Mouse (Mus musculus): Measurements from ENCODE around the gene Epm2aip1. TPM values are rescaled to one million over a fixed set of nuclear protein-coding genes. Genes with fewer than 3 reads are reported as not detected.
A peak's percentile ranks its signal among the peaks of the same experiment; 100 is the strongest.

Epm2aip1 gene
- total and polyA plus RNA-seq, 3 experiments, result 9.3 to 12.2 (median 11.4) TPM

GRCm38 (mm10) chr9:111324881-111325280 is 53.2 kb downstream of the Epm2aip1 start:
- in situ Hi-C loops (cut with MboI; ENCODE audit: low pct_ligation_motif_present, low pct_unique_long_range_greater_than_20kb, low sequenced_read_pairs) (no loop called here), dilution Hi-C loops (cut with MboI; ENCODE audit: extremely low pct_ligation_motif_present, extremely low pct_unique_long_range_greater_than_20kb, low sequenced_read_pairs) (no loop called here)
- Histone ChIP-seq H3K4me2 (ENCODE audit: insufficient read depth, low read depth, poor library complexity, severe bottlenecking) (peak overlapping the region; percentile 36; the same call in 1 of the 2 replicates), H3K36me3 (replicated peaks in 1 of 2; ENCODE audit: control insufficient read depth in 1 of 2, insufficient read depth in 1 of 2, low read length in 1 of 2) (no peaks in the 10 kb centered on the region), H3K4me3 (replicated peaks in 1 of 3; ENCODE audit: low read depth in 2 of 3, low read length in 2 of 3, poor library complexity in 1 of 3) (no peak overlapping the region), H3K9me3 (replicated peaks; ENCODE audit: low read length) (no peaks in the 10 kb centered on the region), H3K27me3 (replicated peaks) (no peaks in the 10 kb centered on the region), H3K9ac (ENCODE audit: insufficient read depth, low read depth) (no peak overlapping the region; the same call in 1 of the 2 replicates), H3K79me2 (replicated peaks; ENCODE audit: control insufficient read depth, extremely low read depth, insufficient read depth, poor library complexity, severe bottlenecking) (no peaks in the 10 kb centered on the region), H3K4me1 (ENCODE audit: control insufficient read depth in 1 of 2, insufficient read depth in 2 of 2) (peaks cover 5 to 25% of the 10 kb centered on the region in 2 experiments), H3K27ac (ENCODE audit: insufficient read depth, low read depth) (no peak overlapping the region)
- TF ChIP-seq HCFC1 (IDR thresholded peaks at IDR 0.05; ENCODE audit: low read depth, low read length) (no peak), IRF4 (IDR thresholded peaks at IDR 0.05; ENCODE audit: low read depth, low read length) (peak; percentile 19; the same call in 1 of the 2 replicates), JUND (conservative IDR thresholded peaks at IDR 0.05; ENCODE audit: low read depth, low read length) (no peak), JUN (IDR thresholded peaks at IDR 0.05; ENCODE audit: insufficient read depth, low read depth, low read length) (peak; percentile 34; the same call in 1 of the 2 replicates), ELF1 (IDR thresholded peaks at IDR 0.05; ENCODE audit: low read depth, low read length) (no peak), MEF2A (IDR thresholded peaks at IDR 0.05; ENCODE audit: borderline replicate concordance, low read depth, low read length) (peak; percentile 91), MAZ (IDR thresholded peaks at IDR 0.05; ENCODE audit: low read depth, low read length) (no peak), EP300 (IDR thresholded peaks at IDR 0.05; ENCODE audit: low read length) (peak; percentile 57; the same call in 1 of the 2 replicates), MXI1 (IDR thresholded peaks at IDR 0.05; ENCODE audit: low read depth, low read length) (no peak)
- peak; percentile 55 for DNase-seq (ENCODE audit: extremely low read depth)

Other genes with a start within 250 kb of the Epm2aip1 start
- gene Ccrl2, start 214.4 kb upstream of the Epm2aip1 start, total RNA-seq (2012; rRNA removed), result 5.2 and 13.0 TPM in 2 replicates
- gene Ccrl2, start 214.4 kb upstream of the Epm2aip1 start, total RNA-seq (2014; rRNA removed), result 7.9 and 9.0 TPM in 2 replicates
- gene Ccrl2, start 214.4 kb upstream of the Epm2aip1 start, polyA plus RNA-seq (2012; ENCODE audit: insufficient read length, low read depth), result 4.0 and 5.3 TPM in 2 replicates
- 22.4 and 25.2 TPM in 2 replicates for gene Lrrfip2, start 154.3 kb upstream of the Epm2aip1 start, total RNA-seq (2012; rRNA removed)
- 16.6 and 22.9 TPM in 2 replicates for gene Lrrfip2, start 154.3 kb upstream of the Epm2aip1 start, total RNA-seq (2014; rRNA removed)
- 30.9 and 38.7 TPM in 2 replicates for gene Lrrfip2, start 154.3 kb upstream of the Epm2aip1 start, polyA plus RNA-seq (2012; ENCODE audit: insufficient read length, low read depth)
- gene Mlh1, start 138 bp upstream of the Epm2aip1 start, total RNA-seq (2012; rRNA removed), result 25.7 and 33.0 TPM in 2 replicates
- 54.8 and 57.9 TPM in 2 replicates for gene Mlh1, start 138 bp upstream of the Epm2aip1 start, total RNA-seq (2014; rRNA removed)
- gene Mlh1, start 138 bp upstream of the Epm2aip1 start, polyA plus RNA-seq (2012; ENCODE audit: insufficient read length, low read depth), result 46.3 and 50.2 TPM in 2 replicates
- gene Trank1, start 39.8 kb downstream of the Epm2aip1 start, total RNA-seq (2012; rRNA removed), result 0.34 and 0.38 TPM in 2 replicates
- gene Trank1, start 39.8 kb downstream of the Epm2aip1 start, total RNA-seq (2014; rRNA removed), result 0.13 and 0.27 TPM in 2 replicates
- gene Trank1, start 39.8 kb downstream of the Epm2aip1 start, polyA plus RNA-seq (2012; ENCODE audit: insufficient read length, low read depth), result 0.66 and 0.71 TPM in 2 replicates
- gene Dclk3, start 167.2 kb downstream of the Epm2aip1 start, total RNA-seq (2012; rRNA removed), result 0.59 and 1.1 TPM in 2 replicates
- 0.12 and 0.17 TPM in 2 replicates for gene Dclk3, start 167.2 kb downstream of the Epm2aip1 start, total RNA-seq (2014; rRNA removed)
- gene Dclk3, start 167.2 kb downstream of the Epm2aip1 start, polyA plus RNA-seq (2012; ENCODE audit: insufficient read length, low read depth), result 0.26 and 0.33 TPM in 2 replicates